Mouse (Mus musculus) adrenal gland, postnatal 4 days (tissue): ENCODE measurements around the gene Ddx25. TPM values are rescaled to one million over a fixed set of nuclear protein-coding genes. Genes with fewer than 3 reads are reported as not detected.

Experiments
- DNase-seq, 2 experiments: peaks; one replicate each; pipeline ENCODE4 v3.0.0; 2021 to 2022; ENCODE audit warnings: low spot score in 2 of 2, mixed read lengths in 2 of 2
- long read RNA-seq, 2 experiments: library from polyadenylated mRNA; stranded (forward); transcript quantifications; one replicate each; pipeline ENCODE4 v2.0.0; 2021
- total RNA-seq, 2 experiments: library from RNA; stranded (reverse); gene quantifications; 2 replicates each; pipeline ENCODE4 v1.2.3; 2021

Ddx25 gene
- total RNA-seq: 1 to 10 TPM; 1.3 TPM
- long read RNA-seq, experiment 1, full-length matches to known transcripts: 8 of 8 reads
- long read RNA-seq, experiment 1, partial matches to known transcripts: 0 of 8 reads
- long read RNA-seq, experiment 1, other reads (novel, unspliced or antisense): 0 of 8 reads
- long read RNA-seq, experiment 2, full-length matches to known transcripts: 7 of 8 reads
- long read RNA-seq, experiment 2, partial matches to known transcripts: 0 of 8 reads
- long read RNA-seq, experiment 2, other reads (novel, unspliced or antisense): 1 of 8 reads

DNA sequence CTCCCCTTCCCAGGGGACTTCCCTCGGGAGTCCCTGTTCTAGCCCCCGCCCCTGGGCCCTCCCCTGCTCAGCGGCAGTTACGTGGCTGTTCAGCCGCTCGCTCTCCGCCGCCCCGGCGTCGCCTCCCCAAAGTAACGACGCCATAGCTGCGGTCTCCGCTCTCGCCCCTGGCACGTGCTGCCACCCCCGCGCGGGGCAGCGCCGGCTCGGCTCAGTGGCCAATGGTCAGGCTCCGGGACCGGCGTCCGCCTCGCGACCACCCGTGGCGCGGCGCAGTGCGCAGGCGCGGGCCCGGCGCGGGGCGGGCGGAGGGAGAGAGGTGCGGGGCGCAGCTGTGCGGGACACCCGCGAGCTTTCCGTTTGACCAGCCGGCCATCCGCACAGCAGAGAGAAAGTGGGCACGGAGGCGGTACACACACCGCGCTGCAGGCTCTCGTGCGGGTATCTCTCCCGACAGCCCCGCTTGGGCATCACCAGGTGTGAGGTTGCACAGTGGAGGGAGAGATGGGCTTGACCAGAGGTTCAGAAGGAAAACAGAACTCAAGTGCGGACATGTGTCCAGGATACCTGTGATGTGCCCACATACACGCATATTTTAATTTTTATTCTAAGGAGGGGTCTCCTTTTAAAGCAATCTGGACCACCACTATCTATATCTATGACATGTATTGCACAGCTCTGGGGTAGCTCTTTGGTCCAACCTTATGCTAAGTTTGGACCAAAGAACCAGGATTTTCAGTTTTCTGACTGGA lies at the start of gene Ddx25, which contains the start of gene Pus3:
Gene Ddx25, minus strand, starts transcription at position 272 of the 752 bp plus-strand sequence.
Gene Pus3, plus strand, starts transcription at position 339 of the 752 bp plus-strand sequence.
- no peak for DNase-seq

DNA sequence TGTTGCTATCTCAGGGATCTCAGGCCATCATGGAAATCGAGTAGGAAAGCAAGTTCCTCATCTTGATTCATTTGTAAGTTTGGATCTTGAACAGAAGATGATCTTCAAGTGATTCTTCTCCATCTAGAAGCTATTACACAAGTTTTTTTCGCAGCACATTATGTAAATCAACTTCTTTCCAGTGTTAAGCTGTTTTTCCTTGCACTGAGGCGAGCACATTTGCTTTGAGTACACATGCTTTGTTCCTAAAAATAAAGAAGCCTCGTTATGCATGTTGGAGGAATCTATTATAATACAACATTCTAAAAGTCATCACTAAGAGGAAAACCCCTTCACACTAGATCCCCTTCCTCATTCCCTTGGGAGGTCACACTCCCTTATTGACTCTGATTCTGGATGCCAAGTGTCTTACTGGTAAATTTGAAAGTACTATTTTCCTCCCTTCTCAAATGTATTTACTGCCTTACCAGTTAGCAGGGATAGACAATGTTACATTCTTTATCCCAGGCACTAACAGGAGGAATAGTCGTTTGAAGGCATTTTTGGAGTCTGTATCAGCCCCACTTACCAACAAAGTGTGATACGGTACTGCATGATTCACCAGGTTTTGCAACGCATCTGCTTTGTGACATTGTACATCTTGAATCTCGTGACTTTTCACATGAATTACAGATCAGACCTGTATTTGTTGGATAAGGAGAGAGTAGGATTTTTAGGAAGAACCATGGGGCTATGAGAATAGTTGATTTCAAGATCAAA lies 49.5 kb upstream of the Ddx25 start:
- no peak for DNase-seq

GRCm38 (mm10) chr9:35592903-35593302 lies 34.6 kb upstream of the Ddx25 start:
- no peak for DNase-seq

- no peak for DNase-seq
Measured at GRCm38 (mm10) chr9:35587674-35588073, 29.3 kb upstream of the Ddx25 start.

DNA sequence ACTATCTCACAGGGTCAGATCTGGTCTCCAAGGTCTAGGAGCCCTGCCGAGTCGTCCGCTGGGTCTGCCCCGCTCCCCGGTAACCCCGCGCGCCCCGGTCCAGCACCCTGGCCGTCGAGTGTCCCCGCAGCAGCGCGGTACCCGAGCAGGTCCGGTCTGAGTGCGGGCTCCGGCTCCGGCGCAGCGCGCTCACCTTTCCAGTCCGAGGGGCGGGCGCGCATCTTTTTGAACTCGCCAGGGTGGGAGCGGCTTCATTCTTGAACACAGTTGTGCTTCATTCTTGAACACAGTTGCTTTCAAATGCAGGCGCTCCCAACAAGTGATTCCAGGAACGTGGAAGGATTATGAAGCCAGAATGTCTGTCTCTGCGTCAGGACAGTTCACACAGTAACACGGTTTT lies 16.1 kb upstream of the Ddx25 start:
- DNase-seq: no peak

DNA sequence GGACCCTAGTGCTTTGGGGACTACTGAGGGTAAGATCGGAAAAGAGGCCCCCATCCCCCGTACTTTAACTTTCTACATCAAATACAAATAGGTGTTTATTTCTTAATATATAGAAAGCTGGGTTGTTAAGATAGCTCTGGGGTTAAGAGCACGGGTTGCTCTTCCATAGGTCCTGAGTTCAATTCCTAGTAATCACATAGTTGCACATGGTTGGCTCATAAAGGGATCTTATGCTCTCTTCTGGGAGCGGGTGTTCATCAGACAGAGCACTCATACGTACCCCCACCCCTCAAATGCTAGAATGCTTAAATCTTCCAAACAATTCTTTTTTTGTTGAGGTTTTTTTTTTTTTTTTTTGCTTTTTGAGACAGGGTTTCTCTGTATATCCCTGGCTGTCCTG lies 12.3 kb upstream of the Ddx25 start:
- no peak for DNase-seq

GRCm38 (mm10) chr9:35569571-35570534 lies 11.5 kb upstream of the Ddx25 start, which contains the start of the genes Pate2 and Hyls1:
Gene Pate2 (plus strand): TSS chr9:35570284.
Gene Hyls1 (minus strand): TSS chr9:35570398.
- peak; percentile 68 to 85 for DNase-seq

DNA sequence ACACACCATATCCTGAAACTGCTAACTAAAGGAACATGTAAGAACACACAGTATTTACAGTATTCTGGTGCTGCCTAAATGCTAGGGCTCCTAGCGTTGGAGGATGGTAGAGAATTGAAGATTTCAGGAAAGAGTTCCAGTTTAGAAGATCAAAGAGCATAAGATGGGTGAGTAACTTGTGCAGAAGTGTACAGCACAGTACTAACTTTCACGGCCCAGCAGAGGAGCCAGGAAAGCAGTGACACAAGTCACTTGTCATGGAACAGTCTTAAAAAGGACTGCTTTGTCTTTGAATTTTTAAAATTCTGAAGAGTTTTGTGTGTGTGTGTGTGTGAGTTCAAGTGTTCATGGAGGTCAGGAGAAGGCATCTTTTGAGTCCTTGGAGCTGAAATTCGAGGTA lies 9.7 kb upstream of the Ddx25 start:
- no peak for DNase-seq

DNA sequence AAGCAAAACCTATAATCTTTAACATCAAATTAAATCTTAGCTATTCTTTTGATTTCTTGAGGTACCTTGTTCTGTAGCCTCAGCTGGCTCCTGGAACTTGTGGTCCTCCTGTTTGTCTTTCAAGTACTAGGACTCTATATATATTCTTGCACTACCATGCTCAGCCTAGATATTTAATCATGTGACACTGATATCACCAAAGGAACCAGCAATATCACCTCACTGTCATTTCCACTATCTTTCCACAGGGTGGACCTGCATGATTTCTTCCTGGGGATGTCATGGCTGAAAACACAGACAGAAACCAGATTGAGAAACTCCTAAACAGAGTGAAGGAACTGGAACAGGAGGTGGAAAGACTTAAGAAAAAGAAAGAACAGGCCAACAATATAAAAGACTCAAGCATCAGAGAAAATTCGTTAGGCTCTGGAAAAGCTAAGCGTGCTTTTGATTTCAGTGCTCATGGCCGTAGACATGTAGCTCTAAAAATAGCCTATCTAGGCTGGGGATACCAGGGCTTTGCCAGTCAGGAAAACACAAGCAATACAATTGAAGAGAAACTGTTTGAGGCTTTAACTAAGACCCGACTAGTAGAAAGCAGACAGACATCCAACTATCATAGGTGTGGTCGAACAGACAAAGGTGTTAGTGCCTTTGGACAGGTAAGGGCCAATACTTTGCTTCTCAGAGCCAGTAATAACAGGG lies 6.4 kb upstream of the Ddx25 start:
- DNase-seq: no peak

- no peak for DNase-seq
Measured at GRCm38 (mm10) chr9:35561583-35561982, 3.3 kb upstream of the Ddx25 start.

DNA sequence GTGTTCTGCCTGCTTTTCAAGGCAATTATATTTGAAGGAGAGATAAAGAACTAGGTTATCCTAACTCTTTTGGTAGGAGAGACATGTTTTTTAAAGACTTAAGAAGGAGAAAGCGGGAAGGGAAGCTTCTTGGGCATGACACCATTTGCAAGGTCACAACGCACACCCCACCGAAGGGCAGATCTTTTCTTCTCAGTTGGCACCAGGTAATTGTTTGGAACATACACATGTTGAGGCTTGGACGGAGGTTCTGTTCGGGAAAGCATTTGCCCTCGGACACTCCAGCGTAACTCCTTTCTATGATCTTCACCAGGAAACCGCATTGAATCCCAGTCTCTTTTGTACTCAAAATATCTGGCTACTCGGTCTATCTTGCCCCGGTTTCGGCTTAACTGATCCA lies 2.7 kb upstream of the Ddx25 start:
- DNase-seq: no peak

DNA sequence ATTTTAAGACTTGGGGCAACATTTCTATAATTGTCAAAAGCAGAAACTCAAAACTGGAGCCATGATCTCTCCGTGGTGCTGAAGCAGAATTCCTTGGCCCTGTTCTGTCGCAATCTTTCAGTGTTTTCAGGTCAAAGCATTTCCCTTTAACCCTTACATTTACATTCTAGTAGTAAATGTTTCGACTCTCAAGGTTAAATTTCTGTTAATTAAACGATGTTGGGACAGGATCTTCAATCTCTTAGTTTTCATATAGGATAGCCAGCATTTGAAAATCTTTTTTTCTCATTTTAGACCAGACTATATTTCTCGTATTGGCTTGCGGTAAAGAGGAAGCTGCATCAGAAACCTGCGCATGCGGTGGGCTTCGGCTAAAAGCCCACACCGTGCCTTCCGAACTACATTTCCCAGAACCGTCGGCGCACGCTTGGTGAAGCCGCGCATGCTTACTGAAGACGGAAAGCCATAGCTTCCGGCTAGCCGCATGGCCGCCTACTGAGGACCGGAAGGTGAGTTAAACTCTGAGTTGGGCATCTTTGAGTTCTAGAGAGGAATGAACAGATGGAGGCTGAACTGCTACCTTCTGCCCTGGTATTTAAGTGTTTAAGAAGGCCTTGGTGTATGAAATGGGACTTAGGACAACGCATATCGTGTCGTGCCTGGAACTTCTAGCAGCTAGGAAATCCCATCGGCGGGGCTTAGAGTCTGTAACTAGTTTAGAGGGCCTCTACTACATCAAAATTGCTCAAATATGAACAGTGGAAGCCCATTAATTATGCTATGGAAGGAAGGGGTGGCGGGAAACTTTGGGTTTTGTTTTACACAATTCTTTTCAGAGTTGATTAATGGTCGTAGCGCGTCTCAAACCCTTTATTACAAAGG lies 922 bp upstream of the Ddx25 start:
- DNase-seq: peak; percentile 30 to 43

- no peak for DNase-seq
Measured at GRCm38 (mm10) chr9:35556494-35557102, 1.7 kb downstream of the Ddx25 start.

DNA sequence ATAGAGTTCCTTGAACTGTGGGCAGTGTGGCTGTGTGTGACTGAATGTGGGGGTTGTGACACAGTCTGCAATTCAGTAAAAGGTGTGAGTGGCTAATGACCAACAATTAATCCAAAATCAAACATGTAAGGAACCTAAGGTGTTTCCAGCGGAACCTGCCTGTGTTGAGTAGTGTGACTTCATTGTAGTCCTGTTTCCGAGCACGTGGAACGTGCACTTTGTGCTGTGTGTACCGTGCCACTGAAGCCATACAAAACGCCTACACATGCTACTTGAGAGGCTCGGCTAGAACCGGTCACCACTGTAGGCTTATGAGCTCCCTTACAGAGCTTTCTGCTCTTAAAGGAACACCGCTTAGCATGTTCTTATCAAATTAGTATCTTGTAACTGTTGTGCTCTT lies 9.9 kb downstream of the Ddx25 start:
- no peak for DNase-seq

GRCm38 (mm10) chr9:35546745-35547144 lies 11.6 kb downstream of the Ddx25 start:
- no peak for DNase-seq

DNA sequence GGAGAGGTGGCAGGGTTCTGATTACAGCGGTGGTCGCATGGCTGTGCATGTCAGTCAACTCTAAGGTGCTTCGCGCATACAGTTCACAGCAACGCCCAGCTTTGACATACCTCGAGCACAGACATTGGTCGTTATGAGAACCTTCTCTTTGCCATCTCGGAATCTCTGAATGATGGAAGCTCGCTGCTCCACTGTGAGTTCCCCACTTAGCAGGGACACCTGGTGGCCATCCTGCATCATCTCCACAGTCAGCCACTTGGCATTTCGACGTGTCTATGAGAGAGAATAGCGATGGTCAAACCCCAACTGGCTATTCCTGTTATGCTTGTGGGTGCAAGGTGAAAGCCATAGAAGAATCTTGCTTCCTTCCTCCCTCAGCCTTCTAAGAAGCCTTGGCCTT lies 12.6 kb downstream of the Ddx25 start:
- no peak for DNase-seq

DNA sequence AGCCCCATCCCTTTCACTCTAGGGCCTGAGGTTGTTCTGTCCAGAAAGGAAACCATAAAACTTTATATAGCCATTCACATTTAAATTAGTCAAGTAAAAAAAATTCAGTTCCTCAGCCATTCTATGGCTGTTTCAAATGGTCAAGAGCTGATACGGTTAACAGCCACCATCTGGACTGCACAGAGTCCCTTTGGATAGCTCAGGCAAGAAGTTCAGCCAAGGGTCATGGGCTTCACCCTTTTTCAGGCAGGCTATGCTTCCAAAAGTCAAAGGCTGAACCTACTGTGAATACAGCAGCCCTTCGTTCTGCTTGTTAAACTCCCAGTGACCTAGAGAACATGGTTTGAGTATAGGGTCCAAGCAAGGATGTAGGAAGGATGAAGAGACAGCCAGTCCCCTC lies 13.7 kb downstream of the Ddx25 start:
- no peak for DNase-seq

DNA sequence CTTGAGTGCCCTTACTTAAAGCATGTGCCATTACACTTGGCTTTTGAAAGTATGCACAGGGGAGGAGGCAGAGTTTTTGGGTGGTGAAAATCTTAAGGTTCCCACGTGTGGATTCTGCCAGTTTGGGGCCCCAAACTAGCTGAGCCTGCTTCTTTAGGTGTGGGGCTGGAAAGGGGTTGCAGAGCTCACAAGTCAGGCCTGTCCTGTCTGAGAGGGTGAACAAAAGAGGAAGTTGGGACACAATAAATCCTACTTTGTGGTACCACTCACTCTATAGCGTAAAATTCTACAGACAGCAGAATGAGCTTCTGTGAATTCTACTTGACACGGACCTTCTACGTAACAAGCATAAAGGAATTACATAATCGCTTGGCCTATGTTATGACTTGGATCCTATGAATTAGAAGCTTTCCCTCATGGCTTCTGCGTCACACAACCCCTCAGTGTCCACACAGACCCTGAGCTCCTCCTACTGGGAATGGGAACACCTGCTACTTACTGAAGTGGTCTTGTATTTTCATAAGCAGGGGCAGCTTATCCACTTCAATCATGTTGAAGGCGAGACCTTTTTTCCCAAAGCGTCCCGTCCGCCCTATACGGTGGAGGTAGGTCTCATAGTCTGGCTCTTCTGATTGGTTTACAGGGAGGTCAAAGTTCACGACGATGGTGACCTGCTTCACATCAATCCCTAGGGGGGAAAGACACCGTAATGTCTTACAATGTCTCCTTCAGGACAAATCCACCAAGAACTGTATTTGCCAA lies 15.0 kb downstream of the Ddx25 start:
- no peak for DNase-seq
